Mouse (Mus musculus) right cerebral cortex, adult 18-20 months (tissue): ENCODE results near the gene Rims4.

Source experiments
- DNase-seq: peaks from one replicate; pipeline ENCODE4 v3.0.0; 2022; ENCODE audit warnings: mixed read lengths

The Rims4 gene

DNA sequence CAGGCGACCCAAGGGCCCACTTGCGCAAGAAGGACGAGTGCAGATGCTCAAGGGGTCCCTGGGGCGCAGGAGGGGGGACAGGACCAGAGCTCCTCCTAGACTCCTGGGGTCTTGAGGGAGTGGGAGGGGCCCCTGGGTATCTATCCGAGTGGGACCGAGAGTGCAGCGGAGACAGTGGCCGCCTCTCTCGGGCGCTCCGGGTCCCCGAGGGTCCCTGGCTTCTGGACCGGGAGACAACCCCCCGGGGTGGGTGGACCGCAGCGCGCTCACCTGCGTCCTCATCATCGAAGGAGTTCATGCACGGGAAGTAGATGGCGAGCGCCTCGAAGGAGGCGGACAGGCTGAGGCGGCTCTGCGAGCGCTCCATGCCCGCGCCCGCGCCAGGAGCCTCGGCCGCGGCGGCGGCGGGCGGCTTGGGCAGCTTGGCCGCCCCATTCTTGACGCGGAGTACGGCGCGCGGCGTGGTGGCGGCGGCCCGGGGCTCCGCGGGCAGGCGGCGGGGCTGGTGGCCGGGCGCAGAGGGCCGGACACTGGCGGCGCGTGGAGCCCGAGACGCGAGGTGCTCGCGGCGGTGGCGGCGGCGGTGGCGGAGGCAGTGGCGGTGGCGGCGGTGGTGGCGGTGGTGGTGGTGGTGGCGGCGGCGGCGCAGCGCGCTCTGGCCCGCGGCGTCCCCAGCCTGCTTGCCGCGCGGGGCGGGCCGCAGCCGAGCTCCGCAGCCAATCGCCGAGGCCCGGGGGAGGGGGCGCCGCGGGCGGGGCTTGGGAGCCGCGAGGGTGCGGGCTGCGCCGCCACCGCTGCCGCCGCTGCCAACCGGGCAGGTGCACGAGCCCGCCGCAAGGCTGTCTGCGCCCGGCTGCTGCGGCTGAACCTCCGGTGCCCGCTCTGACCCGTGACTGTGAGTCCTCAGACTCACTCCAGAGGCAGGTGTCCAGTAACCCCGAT is at the start of gene Rims4:
Gene Rims4, minus strand, starts transcription at position 367 of the 942 bp plus-strand sequence.
- DNase-seq: peak; percentile 87

DNA sequence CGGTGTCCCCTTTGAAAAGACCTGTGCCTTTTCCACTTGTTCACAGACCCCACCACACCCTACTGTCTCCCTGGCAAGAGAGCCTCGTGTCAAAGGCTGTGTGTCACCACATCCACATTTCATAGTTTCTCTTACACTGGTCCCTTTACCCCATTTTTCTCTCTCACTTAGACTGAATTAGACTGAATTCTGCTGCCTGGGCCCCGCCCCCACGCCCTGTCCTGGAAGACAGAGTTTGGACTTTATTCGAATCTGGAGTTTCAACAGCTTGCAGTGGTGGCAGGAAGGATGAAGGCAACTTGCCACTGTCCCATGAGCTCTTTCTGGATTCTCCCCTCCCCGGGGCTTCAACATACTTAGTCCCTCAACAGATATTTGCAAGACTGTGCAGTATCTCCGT is 47.2 kb upstream of the Rims4 start:
- no peak for DNase-seq

DNA sequence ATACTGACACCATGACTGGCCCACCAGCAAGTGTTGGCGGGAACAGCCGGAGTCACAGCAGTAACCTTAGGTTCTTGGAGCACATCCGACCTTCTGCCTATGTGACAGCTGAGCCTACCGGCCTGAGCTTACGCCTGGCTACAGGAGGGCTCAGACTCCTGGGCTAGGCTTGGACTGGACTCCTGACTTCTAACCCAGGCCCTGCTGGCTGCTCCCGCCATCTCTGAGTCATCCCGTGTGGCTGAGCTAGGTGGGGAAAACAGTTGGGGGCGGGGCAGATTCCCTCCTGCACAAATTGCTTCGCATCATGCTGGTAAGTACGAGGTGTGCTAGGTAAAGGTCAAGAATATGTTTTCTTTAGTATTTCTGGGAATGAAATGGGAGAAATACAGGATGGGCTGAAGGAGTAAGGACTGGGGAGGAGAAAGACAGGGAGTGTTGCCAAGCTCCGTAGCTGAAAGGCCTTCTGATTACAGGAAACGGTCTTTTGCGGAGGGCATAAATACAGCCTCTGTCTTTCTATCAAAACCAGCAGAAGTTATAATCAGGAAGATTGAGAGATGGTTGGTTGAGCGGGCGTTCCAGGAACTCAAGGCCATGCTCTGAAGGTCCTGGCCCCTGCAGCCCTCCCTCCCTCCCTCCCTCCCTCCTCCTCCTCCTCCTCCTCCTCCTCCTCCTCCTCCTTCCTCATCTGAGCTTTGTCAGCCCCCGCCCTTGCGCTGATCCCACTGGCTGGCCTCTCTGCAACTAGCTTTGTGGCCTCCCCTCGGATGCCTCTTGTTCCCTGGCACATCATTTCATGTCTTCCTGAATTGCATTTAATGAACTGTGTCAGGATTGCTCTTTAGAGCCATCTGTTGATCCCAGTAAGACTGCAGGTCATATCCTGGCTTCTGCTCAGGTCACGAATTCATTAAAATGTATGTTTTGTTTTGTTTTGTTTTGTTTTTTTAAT is 46.4 kb upstream of the Rims4 start:
- DNase-seq: no peak

DNA sequence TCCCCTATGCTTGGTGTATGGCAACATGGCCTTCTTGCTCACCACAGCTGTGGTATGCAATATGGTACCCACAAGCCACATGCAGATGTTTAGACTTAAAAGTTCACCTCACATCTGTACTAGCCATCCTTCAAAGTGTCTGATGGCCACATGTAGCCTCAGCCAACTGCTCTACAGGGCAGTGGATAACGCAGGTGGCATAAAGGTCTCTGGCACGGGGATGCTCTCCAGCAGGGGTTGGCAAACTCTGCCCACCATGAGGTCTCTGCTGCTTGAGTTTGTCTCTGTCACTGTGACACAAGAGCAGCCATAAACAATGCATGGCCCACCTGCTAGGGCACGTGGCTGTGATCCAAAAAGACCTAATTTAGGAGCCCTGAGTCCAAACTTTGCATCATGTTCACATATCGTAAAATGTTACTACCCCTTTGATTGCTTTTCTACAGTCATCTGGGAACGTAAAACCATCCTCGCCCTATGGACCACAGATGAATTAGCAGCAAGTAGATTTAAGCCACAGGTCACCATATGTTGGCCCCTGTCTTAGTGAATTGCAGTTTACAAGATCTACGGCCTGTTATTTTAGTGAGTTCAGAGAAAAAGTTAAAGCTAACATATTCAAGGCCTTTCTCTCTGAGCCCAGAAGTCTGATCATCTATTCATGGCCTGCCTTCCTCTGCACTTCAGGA is 35.3 kb upstream of the Rims4 start:
- DNase-seq: no peak

DNA sequence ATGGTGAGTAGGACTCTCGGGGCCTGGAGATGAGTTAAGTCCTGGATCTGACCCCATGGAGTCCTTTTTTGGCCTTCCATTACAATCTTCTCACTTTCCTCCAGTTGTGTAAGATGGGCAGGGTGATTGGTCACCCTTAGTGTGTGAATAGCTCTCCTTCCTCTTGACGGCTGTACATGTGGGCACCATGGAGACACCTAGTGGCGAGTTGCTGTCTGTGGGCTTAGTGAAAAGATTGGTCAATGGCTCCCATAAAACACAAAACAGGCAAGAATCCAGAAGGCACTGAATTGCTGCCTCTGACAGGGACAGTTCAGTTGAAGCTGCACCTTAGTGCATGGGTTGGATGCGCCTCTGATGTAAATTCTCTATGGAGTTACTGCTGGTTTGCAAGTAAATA is 33.3 kb upstream of the Rims4 start:
- DNase-seq: peak; percentile 71

DNA sequence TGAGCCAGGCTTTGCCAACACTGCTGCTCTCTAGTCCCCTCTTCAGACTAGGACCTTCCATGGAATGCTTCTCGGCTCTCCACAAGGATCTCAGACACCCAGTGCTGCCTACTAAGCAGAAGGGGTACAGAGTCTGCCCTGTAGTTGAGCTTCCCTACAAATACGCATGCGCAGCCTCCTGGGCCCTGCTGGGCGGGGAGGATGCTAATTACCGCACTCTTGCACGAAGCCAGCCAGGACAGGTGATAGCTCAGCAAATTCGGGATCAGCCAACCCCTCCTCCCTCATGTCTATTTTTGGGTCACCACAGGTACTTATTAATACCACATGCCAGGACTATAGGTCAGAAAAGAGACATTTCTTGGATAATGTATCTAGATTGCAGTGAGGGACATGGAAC is 29.5 kb upstream of the Rims4 start:
- DNase-seq: no peak

DNA sequence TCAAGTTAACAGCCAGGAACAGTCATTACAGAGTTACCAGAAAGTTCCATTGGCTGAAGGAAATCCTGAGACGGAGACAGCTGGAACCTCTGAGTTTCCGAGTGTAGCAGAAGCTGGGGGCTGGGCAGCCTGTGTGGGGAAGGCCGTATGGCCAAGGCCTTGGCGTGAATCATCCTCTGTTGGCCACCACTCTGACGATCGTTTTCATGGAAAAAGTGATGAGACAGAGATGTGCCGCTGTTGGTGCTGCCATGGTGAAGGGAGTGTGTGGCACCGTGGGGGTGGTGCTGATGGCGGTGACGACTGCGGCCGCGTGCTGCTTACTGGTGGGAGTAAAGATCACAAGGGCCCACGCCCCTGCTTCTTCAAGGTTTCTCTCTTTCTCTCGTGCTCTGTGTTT is 27.7 kb upstream of the Rims4 start:
- DNase-seq: peak; percentile 39

DNA sequence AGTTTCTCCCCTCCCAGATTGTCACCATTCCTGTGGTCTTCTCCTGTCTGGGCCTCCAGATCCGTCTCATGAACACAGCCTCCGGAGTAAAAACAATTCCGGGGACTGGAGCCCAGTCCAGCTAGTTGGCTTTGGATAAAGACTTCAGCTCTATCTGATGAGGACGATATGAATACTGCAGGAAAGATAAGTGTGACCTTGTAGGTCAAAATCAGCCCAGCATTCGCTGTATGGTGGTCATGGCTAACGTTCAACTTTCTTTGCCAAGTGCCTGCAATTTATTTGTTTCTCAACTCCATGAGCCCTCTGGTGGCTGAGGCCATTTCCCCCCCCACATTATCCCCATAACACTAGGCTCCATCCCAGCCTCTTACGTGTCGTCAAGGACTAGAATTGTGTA is 26.0 kb upstream of the Rims4 start:
- no peak for DNase-seq

DNA sequence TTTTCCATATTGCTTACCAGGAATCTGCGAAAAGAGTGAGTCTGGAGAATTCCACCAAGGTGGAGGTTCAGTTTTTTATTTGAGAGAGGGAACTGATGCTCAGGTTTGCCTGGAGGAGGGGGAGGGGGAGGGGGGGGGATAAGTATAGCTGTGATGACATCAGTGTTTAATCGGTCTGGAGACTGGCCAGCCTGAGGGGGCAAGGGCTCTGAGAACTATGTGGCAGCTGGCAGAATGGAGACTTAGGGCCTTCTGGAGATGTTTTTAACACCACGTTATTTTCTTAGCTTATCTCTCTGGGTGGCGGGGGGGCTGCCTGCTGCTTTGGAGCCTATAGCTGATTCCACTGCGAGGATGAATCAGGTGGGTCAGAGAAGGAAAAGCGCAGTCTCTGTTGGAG is 24.6 kb upstream of the Rims4 start:
- no peak for DNase-seq

DNA sequence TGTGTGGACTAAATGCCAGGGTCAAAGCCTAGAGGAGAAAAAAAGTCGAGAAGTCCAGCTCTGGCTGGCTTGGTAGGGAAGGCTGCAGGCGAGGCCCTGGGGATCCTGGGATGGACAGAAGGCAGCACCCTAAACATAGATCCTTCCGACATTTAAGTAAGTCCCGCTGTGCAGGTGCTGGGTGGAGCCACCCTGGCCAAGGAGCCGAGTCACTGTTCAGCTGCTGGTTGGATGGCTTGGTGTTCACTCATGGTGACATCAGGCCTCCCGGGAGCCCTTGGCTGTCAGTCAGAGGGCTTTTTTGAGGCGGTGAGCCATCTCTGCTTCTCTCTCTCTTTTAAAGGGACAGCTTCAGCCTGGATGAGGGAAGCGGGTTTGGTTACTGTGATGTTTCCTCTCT is 21.0 kb upstream of the Rims4 start:
- peak; percentile 65 for DNase-seq

DNA sequence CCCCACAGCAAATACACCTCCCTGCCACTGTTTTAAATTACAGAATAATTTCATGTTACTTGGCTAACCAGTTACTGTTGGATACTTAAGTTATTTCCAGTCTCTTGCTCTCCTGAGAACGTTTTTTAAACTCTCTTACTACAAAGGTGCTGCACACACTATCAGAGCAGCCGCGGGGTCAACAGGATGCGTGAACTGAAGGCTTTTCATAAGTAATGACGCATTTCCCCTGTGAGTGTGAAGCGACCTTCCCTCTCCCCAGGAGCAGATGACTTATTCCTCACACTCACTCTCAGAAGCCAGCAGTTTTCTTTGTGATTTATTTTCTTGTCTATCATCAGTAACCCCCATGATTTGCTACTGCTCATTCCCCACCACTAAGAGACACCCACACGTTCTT is 13.7 kb upstream of the Rims4 start:
- no peak for DNase-seq

DNA sequence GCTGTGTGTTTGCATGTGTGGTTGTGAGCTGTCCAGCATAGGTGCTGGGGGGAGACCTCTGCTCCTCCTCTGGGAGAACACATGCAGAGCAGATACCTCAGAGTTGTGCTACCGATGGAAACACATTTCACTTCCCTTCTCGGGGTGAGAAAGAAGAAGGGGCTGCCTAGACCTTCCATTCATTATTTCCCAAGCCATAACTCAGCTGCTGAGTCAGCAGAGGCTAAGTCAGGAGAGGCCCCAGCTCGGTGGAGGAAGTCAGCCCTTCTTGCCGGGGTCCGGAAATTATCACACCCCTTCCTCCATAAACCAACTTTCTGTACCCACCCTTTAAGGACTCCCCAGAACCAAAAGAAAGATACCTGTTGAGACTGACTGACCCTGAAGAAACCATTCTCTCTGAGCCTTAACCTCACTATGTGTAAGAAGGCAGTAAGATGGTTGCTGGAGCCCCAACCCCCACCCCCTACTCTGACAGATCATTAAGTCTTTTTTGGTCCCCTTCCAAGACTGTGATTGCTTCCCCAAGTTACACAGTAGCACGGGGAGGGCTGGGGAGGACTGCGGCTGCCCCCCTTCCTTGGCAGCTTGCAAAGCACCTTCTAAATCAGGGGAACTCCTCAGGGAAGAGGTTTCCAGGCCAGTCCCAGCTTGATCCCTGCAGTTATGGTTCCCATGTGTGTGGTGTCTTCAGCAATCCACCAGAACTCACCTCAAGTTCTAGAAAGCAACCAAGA is 10.1 kb upstream of the Rims4 start:
- no peak for DNase-seq

DNA sequence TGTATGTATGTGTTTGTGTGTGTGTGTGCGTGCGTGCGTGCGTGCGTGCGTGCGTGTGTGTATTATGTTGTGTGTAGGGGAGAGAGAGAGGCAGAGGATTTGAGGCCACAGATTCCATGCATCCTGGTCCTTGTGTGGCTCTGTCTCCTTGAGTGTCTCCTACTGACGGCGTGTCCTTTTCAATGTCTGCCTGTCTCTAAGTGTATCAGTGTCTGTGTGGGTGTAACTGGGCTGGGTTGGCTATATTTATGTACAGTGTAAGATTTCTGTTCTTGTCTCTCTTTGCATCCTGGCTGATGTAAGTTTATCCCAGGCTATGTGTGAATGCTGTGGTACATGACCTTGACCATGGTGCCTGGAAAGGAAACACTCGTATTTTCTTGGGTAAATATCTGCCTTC is 6.6 kb upstream of the Rims4 start:
- no peak for DNase-seq

DNA sequence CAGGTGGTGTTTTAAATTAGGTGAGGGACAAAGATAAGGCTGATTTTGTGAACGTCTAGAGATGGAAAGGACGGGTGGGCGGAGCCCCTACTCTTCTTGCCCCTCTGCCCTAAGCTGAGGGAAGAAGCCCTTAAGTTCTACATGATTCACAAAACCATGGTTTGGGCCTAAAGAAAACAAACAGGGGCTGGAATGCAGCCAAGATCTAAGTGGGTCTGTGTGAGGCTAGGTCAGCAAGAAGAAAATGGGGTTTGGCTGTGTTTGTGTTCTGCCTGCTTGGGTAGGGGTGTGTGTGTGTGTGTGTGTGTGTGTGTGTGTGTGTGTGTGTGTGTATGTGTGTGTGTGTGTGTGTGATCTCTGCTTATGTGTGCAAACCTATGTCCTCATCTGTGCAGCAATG is 6.0 kb upstream of the Rims4 start:
- DNase-seq: no peak

DNA sequence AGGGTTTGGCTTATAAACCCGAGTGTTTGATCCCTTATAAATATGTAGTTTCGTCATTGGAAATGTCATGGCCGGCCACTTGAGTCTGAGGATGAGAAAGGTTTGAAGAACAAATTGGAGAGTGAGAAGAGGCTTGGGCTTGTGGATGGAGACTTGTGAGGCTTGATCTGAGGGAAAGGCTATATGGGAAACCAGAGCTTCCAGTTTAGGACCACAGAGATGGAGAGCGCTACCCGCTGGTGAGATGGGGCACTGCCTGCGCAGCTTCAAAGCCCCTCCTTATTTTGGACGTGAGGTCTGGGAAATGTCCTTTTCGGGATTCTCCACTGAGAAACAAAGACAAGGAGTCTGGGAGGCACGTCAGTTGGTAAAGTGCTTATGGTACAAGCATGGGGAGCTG is 4.6 kb upstream of the Rims4 start:
- no peak for DNase-seq

DNA sequence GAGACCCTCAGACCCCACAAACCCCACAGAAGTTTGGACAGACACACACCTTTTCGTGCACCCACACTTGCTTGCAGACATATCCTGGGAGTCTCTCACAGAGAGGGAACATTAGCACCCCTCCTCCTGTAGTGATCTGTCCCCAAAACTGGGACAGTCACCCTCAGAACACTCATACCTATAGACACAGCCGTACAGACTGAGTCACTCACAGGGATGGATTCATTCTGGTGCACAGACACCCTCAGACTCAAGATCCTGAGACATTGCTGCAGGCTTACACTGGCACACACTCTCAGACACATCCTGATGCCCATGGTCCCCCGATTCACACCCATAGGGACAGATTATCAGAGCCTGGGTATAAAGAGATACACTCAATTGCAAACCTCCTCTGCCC is 1.1 kb upstream of the Rims4 start:
- DNase-seq: no peak

DNA sequence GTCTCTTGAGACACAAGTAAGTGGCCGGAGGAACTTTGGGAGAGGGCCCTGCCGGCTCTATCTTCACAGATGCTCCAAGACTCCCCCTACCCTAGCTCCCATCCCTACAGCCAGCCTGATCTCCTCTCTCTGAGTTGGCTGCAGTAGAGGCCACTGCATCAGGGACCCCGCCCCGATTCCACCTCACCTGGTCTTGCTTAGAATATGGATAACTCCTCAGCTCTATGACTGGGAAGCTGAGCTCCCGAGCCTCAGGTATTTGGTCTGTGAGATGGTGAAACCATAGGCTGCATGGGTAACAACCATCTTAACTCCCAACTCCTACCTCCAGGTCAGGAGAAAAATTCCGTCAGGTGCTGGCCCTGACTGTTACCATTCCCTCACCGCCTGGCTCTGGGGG is 1.8 kb downstream of the Rims4 start:
- DNase-seq: no peak

DNA sequence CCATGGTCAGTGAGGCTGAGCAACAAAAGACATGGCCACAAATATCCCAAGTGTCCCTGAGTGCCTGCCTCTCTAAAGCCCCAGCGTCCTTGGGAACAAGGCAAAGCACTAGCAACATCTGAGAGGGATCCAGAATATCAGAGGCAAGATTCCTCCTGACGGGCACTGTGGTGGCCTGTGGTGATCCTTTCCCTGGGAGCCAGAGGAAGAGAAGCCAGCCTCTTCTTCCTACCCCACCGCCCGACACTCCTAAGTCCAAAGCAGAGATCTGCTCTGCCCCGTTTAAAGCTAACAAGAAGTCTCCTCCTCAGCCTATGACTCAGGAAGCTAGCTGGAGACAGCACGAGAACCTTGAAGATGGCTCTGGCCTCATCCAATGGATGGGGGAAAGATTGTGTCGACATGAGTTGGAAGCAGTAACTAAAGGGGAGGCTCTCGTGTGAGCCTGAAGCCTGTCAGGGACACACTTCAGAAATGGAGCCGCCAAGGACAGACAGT is 3.1 kb downstream of the Rims4 start:
- no peak for DNase-seq

DNA sequence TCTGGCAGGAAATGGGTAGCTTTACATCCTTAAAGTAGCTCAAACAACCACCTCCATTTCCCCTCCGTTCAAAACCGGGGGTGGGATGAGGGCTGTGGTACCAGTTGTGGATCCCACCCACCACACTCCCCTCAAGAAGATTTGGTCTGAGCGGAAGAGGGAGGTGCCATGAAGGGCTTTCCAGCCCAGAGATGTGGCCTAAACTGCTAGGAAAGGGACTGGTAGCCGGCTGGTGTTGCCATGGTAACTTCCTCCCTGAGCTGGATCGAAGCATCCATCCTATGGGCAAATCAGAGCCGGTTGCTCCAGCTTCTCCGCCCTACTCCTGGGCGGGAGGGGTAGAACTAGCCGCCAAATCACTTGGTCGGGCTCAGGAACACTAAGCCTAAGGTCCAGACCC is 4.4 kb downstream of the Rims4 start:
- peak; percentile 90 for DNase-seq

DNA sequence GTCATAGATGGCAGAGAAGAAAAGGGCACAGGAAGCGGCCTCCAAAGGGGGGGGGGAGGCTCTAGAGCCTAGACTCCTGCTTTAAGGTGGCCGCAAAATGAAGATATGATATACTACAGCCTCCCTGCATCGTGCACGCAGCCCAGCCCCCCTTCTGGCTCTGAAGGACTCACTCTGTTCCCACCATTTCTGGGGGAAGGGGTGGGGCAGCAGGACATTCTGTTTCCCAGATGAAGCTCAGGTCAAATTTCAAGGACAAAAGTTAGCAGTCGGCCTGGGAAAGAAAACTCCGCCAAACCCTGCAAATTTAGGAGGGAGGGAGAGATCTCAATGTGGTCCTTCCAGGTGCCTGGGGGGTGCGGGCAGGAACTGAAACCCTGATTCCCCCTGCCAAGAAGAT is 4.8 kb downstream of the Rims4 start:
- DNase-seq: no peak

DNA sequence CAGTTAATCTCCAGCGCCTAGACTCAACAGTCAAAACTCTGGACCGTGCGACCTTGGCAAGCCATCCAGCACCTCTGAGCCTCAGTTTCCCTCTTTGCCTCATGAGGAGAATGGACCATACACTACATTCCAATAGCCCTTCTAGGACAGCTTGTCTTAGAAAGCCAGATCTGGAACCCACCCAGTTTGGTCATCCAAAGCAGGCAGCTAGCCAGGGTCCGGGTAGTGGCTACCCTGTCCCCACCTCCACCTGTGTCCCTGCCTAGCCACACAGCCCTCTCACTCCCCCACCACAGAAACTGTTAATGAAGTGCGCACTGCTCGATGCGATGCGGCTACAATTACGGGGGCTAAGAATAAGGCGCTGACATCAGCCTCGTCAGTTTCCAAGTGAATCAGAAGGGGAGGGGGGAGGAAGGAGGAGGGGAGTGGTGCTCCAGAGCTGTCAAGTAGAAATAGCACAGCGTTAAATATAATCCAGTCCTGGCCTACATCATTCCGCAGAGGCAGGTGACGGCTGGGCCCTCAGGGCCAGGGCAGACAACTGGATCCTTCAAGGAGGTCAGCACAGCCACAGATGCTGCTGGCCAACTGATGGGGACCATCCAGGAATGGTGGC is 6.5 kb downstream of the Rims4 start:
- DNase-seq: peak; percentile 68

DNA sequence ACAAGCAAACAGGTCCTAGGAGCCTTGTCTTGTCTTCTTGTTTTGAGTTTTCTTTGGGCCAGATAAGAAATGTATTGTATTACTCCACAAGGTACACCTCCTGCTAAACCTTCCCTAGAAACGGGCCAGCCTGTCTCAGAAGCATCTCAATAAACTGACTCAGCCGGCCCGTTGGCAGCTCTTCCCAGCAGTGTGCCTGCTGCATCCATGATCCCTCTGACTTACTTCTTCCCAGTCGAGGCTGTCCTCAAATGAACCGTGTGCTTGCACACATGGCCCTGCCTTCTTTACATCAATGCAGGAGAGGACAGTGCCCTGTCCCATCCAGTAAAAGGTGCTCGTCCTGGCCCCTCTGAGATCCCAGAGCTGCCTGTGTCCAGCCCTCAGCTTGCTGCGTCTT is 8.9 kb downstream of the Rims4 start:
- DNase-seq: no peak
